Mouse (Mus musculus) midbrain, embryonic 13.5 days (tissue): ENCODE measurements around the gene Igsf9b. TPM values are rescaled to one million over a fixed set of nuclear protein-coding genes. Genes with fewer than 3 reads are reported as not detected.

Source experiments
- ATAC-seq: fragments of 200-750 bp; cut with Nextera tagmentation; 2 replicates; pipeline ENCODE4 v1.8.0; 2017; ENCODE audit warnings: mild to moderate bottlenecking, moderate TSS enrichment, moderate library complexity
- H3K27ac ChIP-seq: fragments of 300-500 bp; sonication (generic); 2 replicates; pipeline ENCODE4 v1.5.1; 2015; ENCODE audit warnings: inconsistent platforms, mild to moderate bottlenecking, moderate library complexity
- H3K27me3 ChIP-seq: fragments of 300-500 bp; sonication (generic); 2 replicates; pipeline ENCODE4 v1.6.1; 2015; ENCODE audit warnings: mild to moderate bottlenecking, inconsistent platforms
- H3K36me3 ChIP-seq: fragments of 300-500 bp; sonication (generic); 2 replicates; pipeline ENCODE4 v1.6.1; 2015; ENCODE audit warnings: mild to moderate bottlenecking, inconsistent platforms
- H3K4me1 ChIP-seq: fragments of 300-500 bp; sonication (generic); replicated peaks from 2 replicates; pipeline ENCODE4 v1.6.1; 2015; ENCODE audit warnings: inconsistent platforms
- H3K4me2 ChIP-seq: fragments of 300-500 bp; sonication (generic); replicated peaks from 2 replicates; pipeline ENCODE4 v1.6.1; 2015; ENCODE audit warnings: moderate library complexity, mild to moderate bottlenecking, inconsistent platforms
- H3K4me3 ChIP-seq: fragments of 300-500 bp; sonication (generic); replicated peaks from 2 replicates; pipeline ENCODE4 v1.5.1; 2015; ENCODE audit warnings: mild to moderate bottlenecking, inconsistent platforms
- H3K9ac ChIP-seq: fragments of 300-500 bp; sonication (generic); replicated peaks from 2 replicates; pipeline ENCODE4 v1.6.1; 2015; ENCODE audit warnings: mild to moderate bottlenecking, inconsistent platforms
- H3K9me3 ChIP-seq: fragments of 300-500 bp; sonication (generic); 2 replicates; pipeline ENCODE4 v1.6.1; 2016; ENCODE audit warnings: mild to moderate bottlenecking, inconsistent platforms
- WGBS: fragments of 180-500 bp; shearing (Covaris S2); methylation state at CpG from one replicate; pipeline ENCODE4 v1.1.7; 2015; 5-methylcytosine and 5-hydroxymethylcytosine counted together
- polyA plus RNA-seq: library from polyadenylated mRNA; unstranded; fragments of >200 nt; fragmentation: Nextera tagmentation; extraction: Ambion mirVana; gene quantifications from 2 replicates; pipeline ENCODE4 v1.2.1, GENCODE M21; 2015

Gene Igsf9b
- polyA plus RNA-seq, 1 experiment from 2014 or later, result 12.6 TPM

DNA sequence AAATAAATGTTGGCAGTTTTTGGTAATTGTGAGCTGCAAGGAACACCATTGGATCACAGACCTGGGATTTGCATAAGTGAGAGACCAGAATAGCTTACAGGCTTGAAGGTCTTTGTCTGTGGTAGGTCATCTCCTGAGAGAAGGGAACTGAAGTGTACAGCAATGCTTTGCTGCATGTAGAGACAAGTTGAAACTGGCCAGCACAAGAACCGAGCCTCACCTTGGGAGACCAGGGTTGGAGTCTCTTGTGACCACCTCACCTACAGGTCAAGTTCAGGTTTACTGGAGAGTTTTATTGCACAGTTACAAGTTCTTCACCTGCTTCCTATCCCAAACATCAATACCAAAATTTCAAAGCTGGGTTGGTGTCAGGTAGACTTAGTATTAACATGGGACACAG is 40.2 kb downstream of the Igsf9b start:
- H3K9me3 ChIP-seq, result no peaks in the 10 kb centered on the region
- peaks cover 8% of the 10 kb centered on the region; the same call in 1 of the 2 replicates for H3K4me1 ChIP-seq
- peaks cover 46% of the 10 kb centered on the region for H3K36me3 ChIP-seq
- 85% methylated on average over 1 of the region's 1 CpGs for WGBS
- no peak overlapping the region for H3K27ac ChIP-seq
- ATAC-seq, result no peak
- no peak overlapping the region for H3K4me2 ChIP-seq
- no peak overlapping the region for H3K9ac ChIP-seq
- no peak overlapping the region for H3K4me3 ChIP-seq
- no peaks in the 10 kb centered on the region for H3K27me3 ChIP-seq

- no peak overlapping the region for H3K9ac ChIP-seq
- H3K4me2 ChIP-seq, result no peak overlapping the region
- H3K9me3 ChIP-seq, result no peaks in the 10 kb centered on the region
- H3K27ac ChIP-seq, result no peak overlapping the region; the same call in 1 of the 2 replicates
- ATAC-seq, result peak; percentile 77
- H3K36me3 ChIP-seq, result peaks cover 65% of the 10 kb centered on the region
- 32% methylated on average over 11 of the region's 11 CpGs for WGBS
- H3K4me1 ChIP-seq, result peaks cover 9% of the 10 kb centered on the region; the same call in 1 of the 2 replicates
- H3K27me3 ChIP-seq, result no peaks in the 10 kb centered on the region
- H3K4me3 ChIP-seq, result no peak overlapping the region
Measured at GRCm38 (mm10) chr9:27346541-27347269, 47.7 kb downstream of the Igsf9b start.

DNA sequence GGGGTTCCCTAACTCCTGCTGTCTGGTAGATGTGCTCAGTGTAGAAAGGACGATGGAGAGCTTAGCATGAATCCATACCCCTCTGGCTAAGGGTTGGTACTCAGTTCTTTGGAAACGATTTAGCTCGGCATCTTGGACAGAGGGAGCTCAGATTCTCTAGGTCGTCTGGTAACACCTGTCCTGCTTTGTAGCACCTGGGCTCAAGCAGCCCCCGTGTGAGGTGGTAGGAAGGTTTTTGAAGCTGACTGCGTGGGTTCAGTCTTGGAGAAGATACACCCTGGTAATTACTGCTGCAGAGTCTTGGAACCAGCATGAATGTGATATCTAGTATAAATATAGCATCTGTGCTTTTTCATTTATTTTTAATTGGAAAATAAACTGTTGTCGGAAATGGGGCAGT is 54.1 kb downstream of the Igsf9b start:
- H3K27ac ChIP-seq, result no peak overlapping the region
- no peak overlapping the region for H3K9ac ChIP-seq
- peaks cover 25% of the 10 kb centered on the region for H3K36me3 ChIP-seq
- no peak overlapping the region for H3K4me2 ChIP-seq
- no peak overlapping the region for H3K4me3 ChIP-seq
- H3K4me1 ChIP-seq, result no peaks in the 10 kb centered on the region
- no peaks in the 10 kb centered on the region for H3K27me3 ChIP-seq
- no peaks in the 10 kb centered on the region for H3K9me3 ChIP-seq
- WGBS, result 88% methylated on average over 7 of the region's 7 CpGs
- no peak for ATAC-seq

GRCm38 (mm10) chr9:27357893-27358292 is 58.9 kb downstream of the Igsf9b start:
- no peaks in the 10 kb centered on the region for H3K4me1 ChIP-seq
- no peaks in the 10 kb centered on the region for H3K9me3 ChIP-seq
- no peak overlapping the region for H3K4me2 ChIP-seq
- H3K27me3 ChIP-seq, result no peaks in the 10 kb centered on the region
- peaks cover 12% of the 10 kb centered on the region for H3K36me3 ChIP-seq
- no peak for ATAC-seq
- H3K9ac ChIP-seq, result no peak overlapping the region
- 92% methylated on average over 6 of the region's 6 CpGs for WGBS
- H3K27ac ChIP-seq, result no peak overlapping the region
- H3K4me3 ChIP-seq, result no peak overlapping the region

- H3K4me2 ChIP-seq, result no peak overlapping the region
- no peaks in the 10 kb centered on the region for H3K27me3 ChIP-seq
- ATAC-seq, result no peak
- 64% methylated on average over 2 of the region's 2 CpGs for WGBS
- no peak overlapping the region for H3K4me3 ChIP-seq
- H3K9ac ChIP-seq, result no peak overlapping the region
- no peaks in the 10 kb centered on the region for H3K36me3 ChIP-seq
- no peak overlapping the region for H3K27ac ChIP-seq
- no peaks in the 10 kb centered on the region for H3K9me3 ChIP-seq
- no peaks in the 10 kb centered on the region for H3K4me1 ChIP-seq
Measured at GRCm38 (mm10) chr9:27367231-27367630, 68.2 kb downstream of the Igsf9b start.

- Histone ChIP-seq H3K36me3 (no peaks in the 10 kb centered on the region), H3K9ac (no peak overlapping the region), H3K4me2 (no peak overlapping the region), H3K27me3 (no peaks in the 10 kb centered on the region), H3K27ac (no peak overlapping the region), H3K9me3 (no peaks in the 10 kb centered on the region), H3K4me3 (no peak overlapping the region), H3K4me1 (no peaks in the 10 kb centered on the region)
- ATAC-seq, result no peak
- WGBS, result 78% methylated on average over 2 of the region's 2 CpGs
Measured at GRCm38 (mm10) chr9:27369108-27369507, 70.1 kb downstream of the Igsf9b start.

- Histone ChIP-seq H3K27ac (no peak overlapping the region), H3K9ac (no peak overlapping the region), H3K4me2 (no peak overlapping the region), H3K4me1 (no peaks in the 10 kb centered on the region), H3K9me3 (no peaks in the 10 kb centered on the region), H3K4me3 (no peak overlapping the region), H3K27me3 (no peaks in the 10 kb centered on the region), H3K36me3 (no peaks in the 10 kb centered on the region)
- 93% methylated on average over 1 of the region's 1 CpGs for WGBS
- no peak for ATAC-seq
Measured at GRCm38 (mm10) chr9:27375746-27376145, 76.7 kb downstream of the Igsf9b start.

GRCm38 (mm10) chr9:27386951-27387350 is 87.9 kb downstream of the Igsf9b start:
- no peaks in the 10 kb centered on the region for H3K9me3 ChIP-seq
- H3K27ac ChIP-seq, result no peak overlapping the region
- ATAC-seq, result no peak
- H3K4me2 ChIP-seq, result no peak overlapping the region
- H3K36me3 ChIP-seq, result no peaks in the 10 kb centered on the region
- H3K9ac ChIP-seq, result no peak overlapping the region
- no peaks in the 10 kb centered on the region for H3K4me1 ChIP-seq
- H3K27me3 ChIP-seq, result no peaks in the 10 kb centered on the region
- H3K4me3 ChIP-seq, result no peak overlapping the region
- WGBS, result 96% methylated on average over 3 of the region's 3 CpGs

GRCm38 (mm10) chr9:27396500-27396899 is 97.5 kb downstream of the Igsf9b start, which contains the start of gene Spata19:
TSS of gene Spata19 (plus strand) at chr9:27396800.
- Histone ChIP-seq H3K9me3 (no peaks in the 10 kb centered on the region), H3K4me1 (no peaks in the 10 kb centered on the region), H3K4me3 (no peak within 1 kb of the TSS), H3K4me2 (no peak within 1 kb of the TSS), H3K27ac (no peak within 1 kb of the TSS), H3K27me3 (no peaks in the 10 kb centered on the region), H3K9ac (no peak within 1 kb of the TSS), H3K36me3 (no peaks in the 10 kb centered on the region)
- 83% methylated on average over 3 of the region's 3 CpGs for WGBS
- ATAC-seq, result no peak

DNA sequence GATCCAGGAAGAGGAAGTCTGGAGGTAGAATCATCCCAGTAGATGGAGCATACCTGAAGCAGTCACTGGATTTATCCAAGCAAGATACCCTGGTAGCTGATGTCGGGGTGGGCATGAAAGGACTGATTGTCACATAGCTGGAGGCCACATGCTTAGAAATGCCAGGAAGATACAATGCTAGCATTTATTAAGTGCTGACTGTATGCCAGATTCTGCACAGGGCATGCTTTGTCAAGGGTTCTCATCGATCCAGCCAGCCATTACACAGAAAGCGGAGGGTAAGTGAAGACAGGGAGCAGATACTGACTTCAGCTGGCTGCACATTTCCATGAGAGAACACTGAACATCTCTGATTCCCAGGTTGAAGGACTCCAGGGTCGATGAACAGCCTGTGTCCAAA is 102.2 kb downstream of the Igsf9b start:
- Histone ChIP-seq H3K27me3 (no peaks in the 10 kb centered on the region), H3K27ac (no peak overlapping the region), H3K4me2 (no peak overlapping the region), H3K4me1 (no peaks in the 10 kb centered on the region), H3K4me3 (no peak overlapping the region), H3K36me3 (no peaks in the 10 kb centered on the region), H3K9me3 (no peaks in the 10 kb centered on the region), H3K9ac (no peak overlapping the region)
- WGBS, result 90% methylated on average over 4 of the region's 4 CpGs
- ATAC-seq, result no peak

Other genes with a start within 250 kb of the Igsf9b start
- 99.8 and 103 TPM in 2 replicates for gene Jam3, start 143.8 kb upstream of the Igsf9b start, polyA plus RNA-seq
- gene Spata19, start 97.6 kb downstream of the Igsf9b start, polyA plus RNA-seq, result 0.35 TPM in 1 of 2 replicates, not detected in the other